Mouse (Mus musculus) stomach, postnatal 0 days (tissue): ENCODE measurements around the gene Garnl3. TPM values are rescaled to one million over a fixed set of nuclear protein-coding genes. Genes with fewer than 3 reads are reported as not detected.

Source experiments
- ATAC-seq: fragments of 200-750 bp; cut with Nextera tagmentation; 2 replicates; pipeline ENCODE4 v1.8.0; 2017; ENCODE audit not compliant: low FRiP score, low TSS enrichment
- DNase-seq: peaks from one replicate; pipeline ENCODE4 v3.0.0-alpha.2; 2016; ENCODE audit warnings: low spot score
- H3K27ac ChIP-seq: fragments of 300-500 bp; sonication (generic); replicated peaks from 2 replicates; pipeline ENCODE4 v1.5.1; 2014; ENCODE audit warnings: mild to moderate bottlenecking, control low read depth
- H3K27me3 ChIP-seq: fragments of 300-500 bp; sonication (generic); 2 replicates; pipeline ENCODE4 v1.6.1; 2014; ENCODE audit warnings: low read length; ENCODE audit not compliant: control insufficient read depth, insufficient read depth
- H3K36me3 ChIP-seq: fragments of 300-500 bp; sonication (generic); 2 replicates; pipeline ENCODE4 v1.6.1; 2014; ENCODE audit warnings: low read length, mixed read lengths; ENCODE audit not compliant: control insufficient read depth, insufficient read depth
- H3K4me1 ChIP-seq: fragments of 300-500 bp; sonication (generic); replicated peaks from 2 replicates; pipeline ENCODE4 v1.6.1; 2014; ENCODE audit warnings: antibody characterized with exemption; ENCODE audit not compliant: control insufficient read depth, insufficient read depth
- H3K4me2 ChIP-seq: fragments of 300-500 bp; sonication (generic); replicated peaks from 2 replicates; pipeline ENCODE4 v1.6.1; 2014; ENCODE audit warnings: low read depth, mild to moderate bottlenecking, control low read depth, moderate library complexity
- H3K4me3 ChIP-seq: fragments of 300-500 bp; sonication (generic); 2 replicates; pipeline ENCODE4 v1.5.1; 2014; ENCODE audit warnings: low read depth, low read length, control low read depth
- H3K9ac ChIP-seq: fragments of 300-500 bp; sonication (generic); 2 replicates; pipeline ENCODE4 v1.6.1; 2014; ENCODE audit warnings: mild to moderate bottlenecking, low read length, control low read depth, mixed read lengths
- H3K9me3 ChIP-seq: fragments of 300-500 bp; sonication (generic); 2 replicates; pipeline ENCODE4 v1.6.1; 2016; ENCODE audit warnings: low read length; ENCODE audit not compliant: control insufficient read depth
- CTCF ChIP-seq: IDR thresholded peaks from 2 replicates; pipeline ENCODE4 v1.5.1; 2016; ENCODE audit warnings: antibody characterized with exemption, low read depth, mild to moderate bottlenecking, moderate library complexity
- EP300 ChIP-seq: optimal IDR thresholded peaks from 2 replicates; pipeline ENCODE3; 2016; ENCODE audit warnings: antibody characterized with exemption
- WGBS: fragments of 180-500 bp; shearing (Covaris S2); extraction: QIAGEN DNeasy Blood & Tissue Kit; methylation state at CpG from one replicate; pipeline ENCODE4 v1.1.7; 2014; 5-methylcytosine and 5-hydroxymethylcytosine counted together
- polyA plus RNA-seq: library from polyadenylated mRNA; unstranded; fragments of >200 nt; fragmentation: Nextera tagmentation; extraction: Ambion mirVana; gene quantifications from 2 replicates; pipeline ENCODE4 v1.2.1, GENCODE M21; 2015

The Garnl3 gene
- polyA plus RNA-seq, 1 experiment from 2014 or later, result 5.6 TPM

GRCm38 (mm10) chr2:33047360-33047759 is 84.1 kb downstream of the Garnl3 start:
- H3K27ac ChIP-seq, result no peak overlapping the region
- H3K9ac ChIP-seq, result no peak overlapping the region
- no peaks in the 10 kb centered on the region for H3K36me3 ChIP-seq
- no peaks in the 10 kb centered on the region for H3K4me1 ChIP-seq
- ATAC-seq (no peak), DNase-seq (no peak)
- H3K9me3 ChIP-seq, result no peaks in the 10 kb centered on the region
- H3K4me2 ChIP-seq, result no peak overlapping the region
- H3K4me3 ChIP-seq, result no peak overlapping the region
- WGBS, result 48% methylated on average over 3 of the region's 3 CpGs
- TF ChIP-seq CTCF, result no peak
- no peak for TF ChIP-seq EP300
- no peaks in the 10 kb centered on the region for H3K27me3 ChIP-seq

DNA sequence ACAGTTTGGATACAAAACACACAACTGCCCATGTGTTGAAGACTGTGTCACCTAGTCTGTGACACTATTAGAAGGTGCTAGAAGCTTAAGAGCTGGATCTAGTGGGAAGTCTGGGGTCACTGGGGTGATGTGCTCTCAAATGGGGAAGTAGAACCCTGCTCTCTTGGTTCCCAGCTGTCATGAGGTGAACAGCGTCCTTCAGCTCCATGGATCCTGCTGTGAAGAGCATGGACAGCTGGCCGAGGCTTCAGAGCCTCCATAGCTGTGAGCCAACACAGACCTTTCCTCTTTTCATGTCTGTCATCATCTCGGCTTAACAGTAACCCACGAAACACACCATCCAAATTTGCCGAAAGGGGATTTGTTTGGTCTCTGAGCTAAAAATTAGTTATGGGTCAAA is 84.5 kb downstream of the Garnl3 start:
- H3K9ac ChIP-seq, result no peak overlapping the region
- H3K27ac ChIP-seq, result no peak overlapping the region
- H3K9me3 ChIP-seq, result no peaks in the 10 kb centered on the region
- ATAC-seq, result no peak
- H3K27me3 ChIP-seq, result no peaks in the 10 kb centered on the region
- no peak overlapping the region for H3K4me3 ChIP-seq
- H3K4me1 ChIP-seq, result no peaks in the 10 kb centered on the region
- WGBS, result 82% methylated on average over 5 of the region's 5 CpGs
- no peak for DNase-seq
- no peaks in the 10 kb centered on the region for H3K36me3 ChIP-seq
- no peak for TF ChIP-seq EP300
- no peak for TF ChIP-seq CTCF
- no peak overlapping the region for H3K4me2 ChIP-seq

- H3K4me1 ChIP-seq, result no peaks in the 10 kb centered on the region
- no peaks in the 10 kb centered on the region for H3K27me3 ChIP-seq
- ATAC-seq (no peak), DNase-seq (no peak)
- no peaks in the 10 kb centered on the region for H3K9me3 ChIP-seq
- no peak overlapping the region for H3K27ac ChIP-seq
- TF ChIP-seq EP300 (no peak), CTCF (no peak)
- H3K36me3 ChIP-seq, result no peaks in the 10 kb centered on the region
- no peak overlapping the region for H3K4me2 ChIP-seq
- no peak overlapping the region for H3K4me3 ChIP-seq
- 69% methylated on average over 3 of the region's 3 CpGs for WGBS
- no peak overlapping the region for H3K9ac ChIP-seq
Measured at GRCm38 (mm10) chr2:33045899-33046298, 85.6 kb downstream of the Garnl3 start.

DNA sequence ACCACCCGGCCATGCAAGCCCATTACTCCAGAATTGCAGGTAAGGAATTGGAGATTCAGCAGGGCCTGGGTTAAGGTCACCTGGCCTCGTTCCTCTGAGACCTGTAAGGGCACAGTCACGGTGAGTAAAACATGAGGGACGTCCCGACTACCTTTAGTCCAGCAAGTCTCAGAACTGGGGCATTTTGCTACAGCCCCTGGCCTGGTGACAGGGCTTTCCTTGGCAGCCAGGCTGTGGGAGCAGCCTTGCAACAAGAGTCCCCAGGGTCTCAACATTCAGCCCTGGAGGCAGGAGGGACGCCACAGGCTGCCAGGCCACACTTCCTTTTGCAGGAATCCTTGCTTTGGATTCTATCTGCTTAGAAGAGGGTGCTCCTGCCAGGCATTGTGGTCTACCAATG is 88.7 kb downstream of the Garnl3 start:
- Histone ChIP-seq H3K27me3 (no peaks in the 10 kb centered on the region), H3K27ac (no peak overlapping the region), H3K9ac (no peak overlapping the region), H3K4me2 (no peak overlapping the region), H3K4me1 (no peaks in the 10 kb centered on the region), H3K9me3 (no peaks in the 10 kb centered on the region), H3K4me3 (no peak overlapping the region), H3K36me3 (no peaks in the 10 kb centered on the region)
- DNase-seq (no peak), ATAC-seq (no peak)
- TF ChIP-seq EP300, result no peak
- 68% methylated on average over 6 of the region's 6 CpGs for WGBS

GRCm38 (mm10) chr2:33041571-33041970 is 89.9 kb downstream of the Garnl3 start:
- Histone ChIP-seq H3K9ac (no peak overlapping the region), H3K4me3 (no peak overlapping the region), H3K4me2 (no peak overlapping the region), H3K27ac (no peak overlapping the region), H3K36me3 (no peaks in the 10 kb centered on the region), H3K4me1 (no peaks in the 10 kb centered on the region), H3K27me3 (no peaks in the 10 kb centered on the region), H3K9me3 (no peaks in the 10 kb centered on the region)
- DNase-seq (no peak), ATAC-seq (no peak)
- 30% methylated on average over 3 of the region's 3 CpGs for WGBS
- TF ChIP-seq CTCF, result no peak
- no peak for TF ChIP-seq EP300

DNA sequence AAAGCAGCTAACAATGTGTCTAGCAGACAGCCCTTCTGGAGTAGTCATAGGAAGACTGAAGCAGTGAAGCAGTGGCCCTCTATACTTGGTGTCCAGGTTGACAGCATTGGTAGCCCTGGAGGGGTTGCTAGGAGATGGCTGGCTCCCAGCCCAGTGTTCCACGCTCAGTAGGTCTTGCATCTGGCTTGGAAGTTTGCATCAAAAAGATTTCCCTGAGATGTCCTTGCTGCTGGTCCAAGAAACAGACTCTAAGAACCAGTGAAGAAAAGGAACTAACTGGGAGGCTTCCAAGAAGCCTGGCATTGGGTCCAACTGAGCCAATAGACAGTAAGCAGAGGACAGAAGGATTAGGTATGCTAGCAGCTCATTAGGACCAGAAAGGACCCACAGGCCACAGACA is 94.0 kb downstream of the Garnl3 start:
- Histone ChIP-seq H3K27me3 (no peaks in the 10 kb centered on the region), H3K36me3 (no peaks in the 10 kb centered on the region)
- WGBS, result 77% methylated on average over 1 of the region's 1 CpGs

More for the DNA sequence above, 94.0 kb downstream of the Garnl3 start:
- no peak for ATAC-seq
- no peak overlapping the region for H3K27ac ChIP-seq
- H3K4me1 ChIP-seq, result no peaks in the 10 kb centered on the region
- H3K4me3 ChIP-seq, result no peak overlapping the region
- TF ChIP-seq EP300, result no peak
- no peak for TF ChIP-seq CTCF
- no peak overlapping the region for H3K9ac ChIP-seq
- H3K9me3 ChIP-seq, result no peaks in the 10 kb centered on the region
- DNase-seq, result no peak
- H3K4me2 ChIP-seq, result no peak overlapping the region
